ENCODE assay signal across 27 mouse cellular contexts in the genomic region with DNA sequence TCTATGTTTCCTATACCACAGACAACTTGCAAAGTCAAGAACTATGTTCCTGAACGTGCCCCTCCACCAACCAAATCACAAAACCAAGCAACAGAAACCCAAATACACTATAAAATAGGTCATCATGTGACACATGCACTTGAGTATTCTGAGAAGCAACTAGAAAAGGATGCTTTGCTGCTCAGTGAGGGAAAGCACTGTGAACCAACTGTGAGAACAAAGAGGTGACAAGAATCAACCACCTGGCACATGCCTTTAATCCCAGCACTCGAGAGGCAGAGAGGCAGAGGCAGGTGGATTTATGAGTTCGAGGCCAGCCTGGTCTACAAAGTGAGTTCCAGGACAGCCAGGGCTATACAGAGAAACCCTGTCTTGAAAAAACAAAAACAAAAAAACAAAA. TPM values are rescaled to one million over a fixed set of nuclear protein-coding genes. Genes with fewer than 3 reads are reported as not detected.
A peak's percentile ranks its signal among the peaks of the same experiment; 100 is the strongest.
DNase-seq lines count a peak whose midpoint lies in the region; ATAC-seq and TF ChIP-seq lines count a peak whose summit lies in the region.
"Had no signal": no experiment of that assay in that cellular context is flagged by ENCODE, and none has a peak within 500 bp of the region (broad histone marks: within the 10 kb centered on the region; RNA-seq: fewer than 3 reads in every experiment).

No protein-coding gene starts in this region.

- 0 out of 2 replicates have a peak overlapping the region, but pooled peaks have one; percentile 9 for H3K27ac ChIP-seq in liver, embryonic 13.5 days
- no peak overlapping the region for H3K27ac ChIP-seq in liver, postnatal 0 days (ENCODE audit: low read depth)
- H3K27ac ChIP-seq in forebrain, embryonic 15.5 days (replicated peaks), result no peak overlapping the region
- no peak overlapping the region for H3K27ac ChIP-seq in kidney, adult 2 months (ENCODE audit: insufficient read depth, low read depth, low read length)
- H3K27ac ChIP-seq: embryonic facial prominence, embryonic 12.5 days; embryonic facial prominence, embryonic 15.5 days; forebrain, embryonic 12.5 days; hindbrain, embryonic 10.5 days; hindbrain, embryonic 13.5 days had no signal

- WGBS in liver, embryonic 13.5 days (ENCODE audit: insufficient replicate concordance), result 71% methylated on average over 3 of the region's 3 CpGs
- whole genome bisulfite sequencing in liver, postnatal 0 days (ENCODE audit: insufficient replicate concordance), result 68% methylated on average over 3 of the region's 3 CpGs
- 63% methylated on average over 3 of the region's 3 CpGs for WGBS in forebrain, embryonic 15.5 days
- WGBS in kidney, adult 2 months, result 68% methylated on average over 3 of the region's 3 CpGs

- no peak for TF ChIP-seq EP300 in liver, postnatal 0 days (IDR thresholded peaks at IDR 0.05; ENCODE audit: low read depth)

- peaks cover 50% of the 10 kb centered on the region for H3K4me1 ChIP-seq in liver, embryonic 13.5 days (replicated peaks)
- H3K4me1 ChIP-seq in liver, postnatal 0 days (ENCODE audit: insufficient read depth), result peaks cover 19% of the 10 kb centered on the region
- H3K4me1 ChIP-seq in forebrain, embryonic 15.5 days, result peaks cover 12% of the 10 kb centered on the region
- 0 out of 2 replicates have a peak, but pooled peaks cover 3% of the 10 kb centered on the region for H3K4me1 ChIP-seq in kidney, adult 2 months (ENCODE audit: control insufficient read depth, insufficient read depth, low read length)

- H3K9me3 ChIP-seq in liver, embryonic 13.5 days (replicated peaks), result no peaks in the 10 kb centered on the region
- no peaks in the 10 kb centered on the region for H3K9me3 ChIP-seq in liver, postnatal 0 days (ENCODE audit: low read length)
- no peaks in the 10 kb centered on the region for H3K9me3 ChIP-seq in forebrain, embryonic 15.5 days
- H3K9me3 ChIP-seq: embryonic facial prominence, embryonic 12.5 days; embryonic facial prominence, embryonic 15.5 days; forebrain, embryonic 12.5 days; G1E; hindbrain, embryonic 10.5 days; hindbrain, embryonic 13.5 days had no signal

- no peak for ATAC-seq in liver, embryonic 13.5 days (ENCODE audit: low read depth)
- no peak for ATAC-seq in liver, postnatal 0 days
- ATAC-seq in erythroblast, adult 5-6 weeks (replicated peaks; ENCODE audit: low FRiP score, poor library complexity, severe bottlenecking), result no peak
- no peak for ATAC-seq in forebrain, embryonic 15.5 days (replicated peaks)
- ATAC-seq: forebrain, embryonic 16.5 days; hindbrain, embryonic 16.5 days; Patski had no signal

- H3K9ac ChIP-seq in liver, embryonic 13.5 days, result no peak overlapping the region
- no peak overlapping the region for H3K9ac ChIP-seq in liver, postnatal 0 days (replicated peaks)
- H3K9ac ChIP-seq in forebrain, embryonic 15.5 days (replicated peaks), result no peak overlapping the region
- H3K9ac ChIP-seq: embryonic facial prominence, embryonic 12.5 days; embryonic facial prominence, embryonic 15.5 days; forebrain, embryonic 12.5 days; hindbrain, embryonic 13.5 days had no signal

- no peaks in the 10 kb centered on the region for H3K27me3 ChIP-seq in liver, embryonic 13.5 days
- no peaks in the 10 kb centered on the region for H3K27me3 ChIP-seq in liver, postnatal 0 days (ENCODE audit: insufficient read depth, low read length)
- H3K27me3 ChIP-seq in forebrain, embryonic 15.5 days, result no peaks in the 10 kb centered on the region
- H3K27me3 ChIP-seq in kidney, adult 2 months (replicated peaks; ENCODE audit: control insufficient read depth, insufficient read depth, low read length), result no peaks in the 10 kb centered on the region
- H3K27me3 ChIP-seq: CH12.LX; embryonic facial prominence, embryonic 12.5 days; embryonic facial prominence, embryonic 15.5 days; forebrain, embryonic 12.5 days; hindbrain, embryonic 13.5 days; Patski had no signal

- no peak for DNase-seq in liver, embryonic 13.5 days
- no peak for DNase-seq in liver, postnatal 0 days
- DNase-seq in thymus, postnatal 10 days (ENCODE audit: low spot score in 2 of 2), result peak; percentile 50 to 55
- DNase-seq in thymus, postnatal 36 days, result peak; percentile 33 to 52
- no peak for DNase-seq in kidney, adult 2 months
- DNase-seq: adrenal gland, adult 2 months; adrenal gland, postnatal 14 days; B cell, adult 2 months; cerebellum, adult 11 months; cerebellum, adult 9-11 months; cerebellum, postnatal 25 days; gastrocnemius, postnatal 10 days; gastrocnemius, postnatal 36 days had no signal

- H3K4me2 ChIP-seq in liver, embryonic 13.5 days, result no peak overlapping the region
- H3K4me2 ChIP-seq in liver, postnatal 0 days (ENCODE audit: low read depth, low read length), result no peak overlapping the region
- no peak overlapping the region for H3K4me2 ChIP-seq in forebrain, embryonic 15.5 days (replicated peaks)
- H3K4me2 ChIP-seq: embryonic facial prominence, embryonic 12.5 days; embryonic facial prominence, embryonic 15.5 days; forebrain, embryonic 12.5 days; heart, embryonic 11.5 days; hindbrain, embryonic 13.5 days had no signal

- TF ChIP-seq POLR2A in kidney, adult 2 months (IDR thresholded peaks at IDR 0.05; ENCODE audit: low read depth, low read length), result no peak

- H3K36me3 ChIP-seq in liver, embryonic 13.5 days, result no peaks in the 10 kb centered on the region
- H3K36me3 ChIP-seq in liver, postnatal 0 days (replicated peaks; ENCODE audit: insufficient read depth, low read length), result no peaks in the 10 kb centered on the region
- H3K36me3 ChIP-seq in forebrain, embryonic 15.5 days, result no peaks in the 10 kb centered on the region
- H3K36me3 ChIP-seq in kidney, adult 2 months (ENCODE audit: control insufficient read depth, insufficient read depth, low read length), result no peaks in the 10 kb centered on the region
- H3K36me3 ChIP-seq: embryonic facial prominence, embryonic 12.5 days; embryonic facial prominence, embryonic 15.5 days; forebrain, embryonic 12.5 days; hindbrain, embryonic 13.5 days had no signal

- H3K4me3 ChIP-seq in liver, embryonic 13.5 days (replicated peaks), result no peak overlapping the region
- H3K4me3 ChIP-seq in liver, postnatal 0 days (ENCODE audit: low read depth, low read length), result no peak overlapping the region
- no peak overlapping the region for H3K4me3 ChIP-seq in forebrain, embryonic 15.5 days
- no peak overlapping the region for H3K4me3 ChIP-seq in kidney, adult 2 months (ENCODE audit: insufficient read depth, low read depth, low read length)
- H3K4me3 ChIP-seq: embryonic facial prominence, embryonic 12.5 days; embryonic facial prominence, embryonic 15.5 days; erythroblast, embryonic 14.5 days; forebrain, embryonic 12.5 days; hindbrain, embryonic 10.5 days; hindbrain, embryonic 13.5 days had no signal

- no peak for TF ChIP-seq CTCF in liver, postnatal 0 days (IDR thresholded peaks at IDR 0.05; ENCODE audit: low read depth)
- no peak for TF ChIP-seq CTCF in kidney, adult 2 months (conservative IDR thresholded peaks at IDR 0.05; ENCODE audit: insufficient read depth, insufficient read length, low read depth, low read length)

RNA-seq across cellular contexts. Expression of gene Dusp16, which starts 6.0 kb away (rescaled TPM):
- 3.7 and 4.7 TPM in 2 replicates for polyA plus RNA-seq in liver, embryonic 13.5 days (2015; fragmentation: Nextera tagmentation; extraction: Ambion mirVana)
- polyA plus RNA-seq in liver, postnatal 0 days (2015; fragmentation: Nextera tagmentation; extraction: Ambion mirVana), result 4.5 and 5.3 TPM in 2 replicates
- 2.3 TPM in 1 of 2 replicates, not detected in the other for total RNA-seq in erythroblast, adult 5-6 weeks (2015; ENCODE audit: low replicate concordance)
- 0.94 and 3.8 TPM in 2 replicates for total RNA-seq in erythroblast, adult 5-6 weeks (2017; ENCODE audit: low replicate concordance)
- polyA plus RNA-seq in forebrain, embryonic 15.5 days (2015; fragmentation: Nextera tagmentation; extraction: Ambion mirVana), result 8.5 and 10.3 TPM in 2 replicates
- 11.7 and 17.6 TPM in 2 replicates for polyA plus RNA-seq in kidney, adult 2 months (2012; rRNA removed)

RNA-seq across cellular contexts. Expression of gene Crebl2, which starts 43.5 kb away (rescaled TPM):
- polyA plus RNA-seq in liver, embryonic 13.5 days (2015; fragmentation: Nextera tagmentation; extraction: Ambion mirVana), result 1.3 TPM in 2 replicates
- polyA plus RNA-seq in liver, postnatal 0 days (2015; fragmentation: Nextera tagmentation; extraction: Ambion mirVana), result 6.3 and 6.6 TPM in 2 replicates
- total RNA-seq in erythroblast, adult 5-6 weeks (2015; ENCODE audit: low replicate concordance), result 23.0 and 23.2 TPM in 2 replicates
- total RNA-seq in erythroblast, adult 5-6 weeks (2017; ENCODE audit: low replicate concordance), result 26.0 and 49.9 TPM in 2 replicates
- 3.8 and 3.9 TPM in 2 replicates for polyA plus RNA-seq in forebrain, embryonic 15.5 days (2015; fragmentation: Nextera tagmentation; extraction: Ambion mirVana)
- 20.4 and 26.1 TPM in 2 replicates for polyA plus RNA-seq in kidney, adult 2 months (2012; rRNA removed)

Comparison
In these comparisons a context has a peak if more than half of its experiments do, and no peak if none do; other contexts are left out.
1. DNase-seq: peak in thymus, postnatal 10 days (2 of 2) and thymus, postnatal 36 days (2 of 2); none in liver, embryonic 13.5 days (single experiment), liver, postnatal 0 days (single experiment) and kidney, adult 2 months (single experiment).